Mouse (Mus musculus): ENCODE data around the gene Iffo2.

Gene Iffo2

GRCm38 (mm10) chr4:139640775-139641174 is 110.4 kb downstream of the Iffo2 start:
- no peak for DNase-seq (ENCODE audit: low spot score in 2 of 2)

GRCm38 (mm10) chr4:139641829-139642425 is 111.6 kb downstream of the Iffo2 start:
- no peak for DNase-seq (ENCODE audit: low spot score in 2 of 2)

GRCm38 (mm10) chr4:139643972-139644371 is 113.6 kb downstream of the Iffo2 start:
- peak; percentile 69 to 74 for DNase-seq (ENCODE audit: low spot score in 2 of 2)

DNA sequence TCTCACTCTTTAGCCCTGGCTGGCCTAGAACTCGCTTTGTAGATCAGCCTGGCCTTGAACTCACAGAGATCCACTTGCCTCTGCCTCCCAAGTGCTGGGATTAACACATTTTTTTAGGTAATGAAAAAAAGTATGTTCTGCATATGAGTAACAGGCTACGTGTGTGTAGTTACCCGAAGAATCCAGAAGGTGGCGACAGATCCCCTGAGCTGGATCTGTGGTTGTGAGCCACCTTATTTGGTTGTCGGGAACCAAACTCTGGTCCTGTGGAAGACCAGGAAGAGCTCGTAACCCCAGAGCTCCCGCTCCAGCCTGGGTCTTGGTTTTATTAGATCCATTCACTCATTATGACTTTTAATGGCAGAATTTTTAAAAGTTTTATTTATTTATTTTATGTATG is 116.6 kb downstream of the Iffo2 start:
- no peak for DNase-seq (ENCODE audit: low spot score in 2 of 2)

- no peak for DNase-seq (ENCODE audit: low spot score in 2 of 2)
Observed at GRCm38 (mm10) chr4:139650086-139650743, 119.9 kb downstream of the Iffo2 start.

DNA sequence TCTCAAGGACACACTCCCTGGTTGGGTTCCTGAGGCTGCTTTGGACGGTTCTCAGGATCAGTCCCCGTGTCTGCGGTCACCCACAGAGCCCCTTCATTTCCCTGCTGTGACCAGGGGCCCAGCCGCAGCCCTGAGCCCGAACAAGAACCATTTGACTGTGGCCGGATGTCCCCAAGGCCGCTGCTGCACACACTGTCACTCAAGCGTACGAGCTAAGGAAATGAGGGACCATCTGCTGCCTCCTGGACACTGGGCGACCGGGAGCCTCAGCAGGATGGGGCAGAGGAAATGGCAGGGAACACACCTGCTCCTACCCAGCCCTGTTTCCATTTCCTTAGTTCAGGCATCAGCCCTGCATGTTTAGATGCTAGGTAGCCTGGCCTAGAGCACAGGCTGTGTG is 120.6 kb downstream of the Iffo2 start:
- DNase-seq (ENCODE audit: low spot score in 2 of 2): no peak

GRCm38 (mm10) chr4:139653238-139653637 is 122.9 kb downstream of the Iffo2 start, which contains the start of gene Tas1r2:
Gene Tas1r2 (plus strand): TSS chr4:139653538.
- DNase-seq (ENCODE audit: low spot score in 2 of 2): no peak

DNA sequence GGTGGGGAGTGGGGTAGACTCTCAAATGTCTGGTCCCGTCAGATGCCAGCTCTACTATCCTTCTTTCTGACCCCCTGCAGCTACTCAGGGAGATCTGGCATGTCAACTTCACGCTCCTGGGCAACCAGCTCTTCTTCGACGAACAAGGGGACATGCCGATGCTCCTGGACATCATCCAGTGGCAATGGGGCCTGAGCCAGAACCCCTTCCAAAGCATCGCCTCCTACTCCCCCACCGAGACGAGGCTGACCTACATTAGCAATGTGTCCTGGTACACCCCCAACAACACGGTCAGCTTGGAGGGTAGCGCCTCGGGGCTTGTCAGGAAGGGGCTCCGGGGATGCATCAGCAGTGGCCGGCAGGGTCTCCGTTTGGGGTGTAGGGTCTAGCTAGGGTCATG is 131.5 kb downstream of the Iffo2 start:
- DNase-seq (ENCODE audit: low spot score in 2 of 2): no peak

DNA sequence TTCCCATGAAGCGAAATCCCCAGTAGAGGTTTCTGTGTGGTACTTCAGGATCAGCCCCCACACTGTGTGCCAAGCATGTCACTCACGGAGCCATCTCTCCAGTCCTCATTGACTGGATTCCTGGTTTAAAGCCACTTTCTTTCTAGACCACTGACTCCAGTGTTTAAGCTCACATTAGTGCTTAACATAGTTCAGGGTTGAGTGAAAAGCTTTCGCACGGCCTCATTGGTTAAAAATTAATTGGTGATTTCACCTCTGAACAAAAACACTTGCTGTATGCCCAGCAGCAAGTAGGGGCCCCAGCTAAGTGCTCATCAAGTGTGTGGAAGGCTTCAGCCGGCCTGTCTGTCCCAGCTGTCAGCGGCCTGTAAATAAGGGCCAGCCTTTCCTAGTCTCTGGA is 137.3 kb downstream of the Iffo2 start:
- no peak for DNase-seq (ENCODE audit: low spot score in 2 of 2)

DNA sequence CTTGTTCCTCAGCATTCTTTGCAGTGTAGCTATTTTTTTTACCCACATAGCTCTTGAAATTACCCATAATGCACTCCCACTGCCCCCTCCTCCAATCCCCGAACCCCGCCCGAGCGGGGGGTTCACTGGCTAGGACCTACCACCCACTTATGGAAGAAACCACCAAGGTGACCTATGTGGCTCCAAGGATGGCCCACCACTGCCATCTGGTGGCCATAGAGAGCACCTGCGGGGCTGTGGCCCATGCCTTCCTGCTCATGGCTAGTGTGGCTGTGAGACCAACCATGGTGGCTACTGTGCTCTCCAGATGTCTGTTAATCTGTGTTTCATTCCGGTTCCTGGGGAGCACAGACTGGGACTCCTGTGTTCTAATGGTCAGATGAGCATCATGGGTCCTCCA is 139.5 kb downstream of the Iffo2 start:
- peak; percentile 45 to 55 for DNase-seq (ENCODE audit: low spot score in 2 of 2)

All from frontal cortex, postnatal 25 days (tissue).